Mouse (Mus musculus) ES-CJ7 (cell line): ENCODE measurements at regions not wholly inside any gene's neighbourhood (a gene's known extent, or its start where the extent isn't known, plus 50 kb on each side); places are given as distances from the start of the nearest gene placed in this dataset.

Experiments
- DNase-seq: peaks from one replicate; pipeline ENCODE4 v3.0.0; 2011; ENCODE audit warnings: low read depth, low spot score

DNA sequence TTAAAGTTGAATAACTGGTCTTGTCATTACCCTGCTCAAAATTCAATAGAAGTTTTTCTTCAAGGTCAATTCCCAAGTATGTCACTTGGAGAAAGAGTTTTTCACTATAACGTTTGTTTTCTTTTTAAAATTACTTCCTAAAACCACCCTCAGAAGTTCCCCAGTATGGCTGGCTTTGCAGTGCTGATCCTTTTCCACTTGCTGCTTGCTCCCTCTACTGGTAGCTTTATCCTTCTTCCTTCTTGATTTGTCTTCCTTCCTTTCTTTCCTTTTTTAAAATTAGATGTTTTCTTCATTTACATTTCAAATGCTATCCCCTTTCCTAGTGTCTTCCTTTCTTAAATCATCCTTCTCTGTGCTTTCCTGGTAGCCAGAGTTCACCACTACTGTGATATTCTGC is 73.6 kb downstream of the Rtl3 start:
- DNase-seq = peak; percentile 11
